Mouse (Mus musculus) testis, postnatal 14 days (tissue): ENCODE data around the gene Slc46a3.
"Not testable (repeated sequence)": the region's sequence is repeated elsewhere in the genome, so short reads cannot be mapped to it uniquely, and the experiment has no call there.

Source experiments
- DNase-seq: peaks from one replicate; pipeline ENCODE4 v3.0.0; 2021; ENCODE audit warnings: low spot score

The Slc46a3 gene

DNA sequence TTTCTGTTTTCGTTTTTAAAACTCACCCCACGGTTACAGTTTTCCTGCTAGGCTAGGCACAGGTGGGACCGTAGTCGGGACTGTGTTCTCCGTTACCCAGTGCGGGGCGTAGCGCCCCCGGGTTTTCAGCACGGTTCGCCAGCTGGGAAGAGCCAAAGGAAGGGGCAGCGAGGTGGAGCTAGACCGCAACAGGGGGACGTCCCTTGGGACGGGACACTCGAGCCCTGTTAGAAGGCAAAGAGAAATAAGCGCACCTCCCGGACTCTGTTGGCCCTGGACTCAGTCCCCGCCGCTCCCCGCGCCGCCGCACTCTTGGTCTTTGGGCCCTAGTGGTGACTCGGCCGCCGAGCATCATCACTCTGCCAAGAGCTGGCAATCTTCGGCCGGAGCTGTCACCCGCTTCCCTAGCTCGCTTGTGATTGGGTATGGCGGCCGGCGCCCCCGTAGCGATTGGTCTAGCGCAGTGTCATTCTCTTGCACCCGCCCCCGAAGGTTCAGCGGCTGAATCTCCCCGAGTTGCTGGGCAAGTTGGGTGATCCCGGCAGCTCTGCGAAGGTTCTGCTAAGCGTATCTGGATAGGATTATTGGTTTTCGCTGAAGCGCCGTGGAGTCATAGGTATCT lies at the start of gene Slc46a3:
Gene Slc46a3, minus strand, starts transcription at position 361 of the 622 bp plus-strand sequence.
- peak; percentile 85 for DNase-seq

DNA sequence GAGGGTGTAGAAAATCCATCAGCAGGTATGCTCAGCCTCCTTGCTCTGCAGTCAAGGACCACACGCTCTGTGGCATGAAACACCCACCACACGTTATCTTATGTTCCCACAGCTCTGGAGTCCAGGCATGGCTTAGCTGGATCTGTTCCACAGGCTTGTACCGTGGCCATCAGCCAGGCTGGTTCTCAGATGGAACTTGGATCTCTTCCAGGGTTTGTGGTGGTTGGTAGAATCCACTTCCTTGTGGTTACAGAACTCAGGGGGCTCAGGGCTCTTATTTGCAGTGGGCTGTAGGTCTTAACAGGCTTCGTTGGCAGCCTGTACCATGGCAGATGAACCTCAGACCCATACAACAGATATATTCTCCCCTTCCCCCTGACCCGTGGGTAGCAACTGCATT lies 44.6 kb upstream of the Slc46a3 start:
- no peak for DNase-seq

DNA sequence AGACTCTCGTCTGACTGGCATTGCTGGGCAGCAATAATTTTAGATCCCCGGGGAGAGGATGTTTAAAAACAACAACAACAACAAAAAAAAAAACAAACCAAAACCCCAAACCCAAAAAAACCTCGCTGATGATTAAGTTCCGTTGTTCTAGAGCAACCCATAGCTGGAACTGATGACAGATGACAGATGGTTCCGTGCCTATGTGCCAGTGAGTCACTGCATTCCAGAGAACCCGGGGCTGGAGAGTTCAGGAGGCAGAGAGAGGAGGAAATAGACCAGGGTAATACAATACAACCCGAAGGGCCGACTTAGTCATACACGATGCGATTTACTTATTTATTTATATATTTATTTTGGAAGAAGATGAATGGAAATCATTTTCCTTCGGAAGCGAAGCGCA lies 40.5 kb upstream of the Slc46a3 start:
- no peak for DNase-seq

DNA sequence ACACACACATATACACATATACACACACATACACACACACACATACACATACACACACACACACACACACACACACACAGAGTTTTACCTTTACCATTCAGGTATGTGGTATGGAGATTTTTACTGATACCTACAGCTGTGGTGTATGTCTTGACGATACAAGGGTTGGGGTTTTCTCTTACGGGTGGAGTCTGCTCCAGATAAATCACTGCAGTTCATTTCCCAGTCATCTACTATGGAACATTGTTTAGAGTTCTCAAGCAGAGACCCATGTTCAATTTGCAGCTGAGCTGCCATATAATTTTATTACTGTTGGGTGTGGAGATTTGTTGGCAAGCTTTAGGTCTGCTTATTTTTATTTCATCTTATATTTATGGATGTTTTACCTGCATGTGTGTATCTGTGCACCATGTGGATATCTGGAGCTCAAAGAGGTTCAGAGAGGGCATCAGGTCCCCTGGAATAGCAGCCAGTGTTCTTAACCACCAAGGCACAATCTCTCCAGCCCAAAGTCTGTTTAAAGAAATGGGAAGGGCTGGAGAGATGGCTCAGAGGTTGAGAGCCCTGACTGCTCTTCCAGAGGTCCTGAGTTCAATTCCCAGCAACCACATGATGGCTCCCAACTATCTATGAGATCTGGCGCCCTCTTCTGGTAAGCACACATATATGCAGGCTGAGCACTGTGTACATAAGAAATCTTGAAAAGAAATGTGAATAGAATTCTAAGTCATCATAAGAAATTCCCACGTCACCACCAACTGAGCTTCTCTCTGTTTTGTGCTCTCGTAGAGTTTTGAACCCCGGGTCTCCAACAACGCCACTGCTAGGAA lies 34.3 kb upstream of the Slc46a3 start:
- DNase-seq = no peak

DNA sequence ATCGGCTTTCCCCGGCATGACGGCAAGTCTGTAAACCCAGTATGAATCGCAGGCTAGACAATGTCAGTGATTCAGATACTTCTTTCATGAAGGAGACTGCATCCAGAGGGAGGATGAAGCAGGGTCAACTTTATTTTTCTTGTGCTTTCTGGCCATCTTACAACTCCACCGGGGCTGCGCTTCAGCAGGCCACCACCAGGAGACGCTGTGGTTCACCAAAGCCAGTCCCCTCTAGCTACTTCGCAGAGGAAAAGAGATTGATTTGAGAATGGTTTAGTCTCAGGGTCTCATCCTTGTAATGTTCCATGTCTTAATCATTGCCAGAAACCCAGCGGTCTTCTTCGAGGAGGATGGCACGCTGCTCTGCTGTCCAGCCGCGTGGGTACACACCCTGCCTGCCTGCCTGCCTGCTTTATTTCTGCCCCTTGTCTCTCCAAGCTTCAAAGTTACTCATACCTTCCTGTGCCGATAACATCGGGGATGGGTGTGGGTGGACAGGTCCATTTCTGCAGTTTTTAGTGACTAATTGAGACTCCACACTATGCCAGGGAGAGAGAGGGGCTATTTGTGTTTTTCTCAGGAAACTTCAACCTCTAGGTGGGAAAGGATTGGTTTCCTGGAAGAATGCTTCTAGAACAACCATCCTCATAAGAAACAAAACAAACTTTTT lies 31.5 kb upstream of the Slc46a3 start:
- DNase-seq = peak; percentile 41

DNA sequence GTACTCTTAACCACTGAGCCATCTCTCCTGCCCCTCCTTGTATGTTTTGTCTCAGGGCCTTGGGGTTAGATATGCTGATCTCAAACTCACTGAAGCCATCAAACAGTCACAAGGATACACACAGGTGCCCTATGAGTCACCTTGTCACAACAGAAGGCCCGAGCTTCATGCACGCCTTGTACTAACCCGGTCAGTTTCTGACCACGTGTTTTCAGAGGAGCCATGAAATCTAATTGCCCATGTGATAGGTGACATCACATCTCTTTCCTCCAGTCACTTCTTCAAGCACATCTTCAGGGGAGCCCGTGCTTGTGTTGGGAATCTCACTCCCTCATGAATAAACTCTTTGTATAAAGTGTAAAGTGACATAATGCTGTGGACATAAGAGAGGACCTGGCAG lies 30.0 kb upstream of the Slc46a3 start:
- no peak for DNase-seq

DNA sequence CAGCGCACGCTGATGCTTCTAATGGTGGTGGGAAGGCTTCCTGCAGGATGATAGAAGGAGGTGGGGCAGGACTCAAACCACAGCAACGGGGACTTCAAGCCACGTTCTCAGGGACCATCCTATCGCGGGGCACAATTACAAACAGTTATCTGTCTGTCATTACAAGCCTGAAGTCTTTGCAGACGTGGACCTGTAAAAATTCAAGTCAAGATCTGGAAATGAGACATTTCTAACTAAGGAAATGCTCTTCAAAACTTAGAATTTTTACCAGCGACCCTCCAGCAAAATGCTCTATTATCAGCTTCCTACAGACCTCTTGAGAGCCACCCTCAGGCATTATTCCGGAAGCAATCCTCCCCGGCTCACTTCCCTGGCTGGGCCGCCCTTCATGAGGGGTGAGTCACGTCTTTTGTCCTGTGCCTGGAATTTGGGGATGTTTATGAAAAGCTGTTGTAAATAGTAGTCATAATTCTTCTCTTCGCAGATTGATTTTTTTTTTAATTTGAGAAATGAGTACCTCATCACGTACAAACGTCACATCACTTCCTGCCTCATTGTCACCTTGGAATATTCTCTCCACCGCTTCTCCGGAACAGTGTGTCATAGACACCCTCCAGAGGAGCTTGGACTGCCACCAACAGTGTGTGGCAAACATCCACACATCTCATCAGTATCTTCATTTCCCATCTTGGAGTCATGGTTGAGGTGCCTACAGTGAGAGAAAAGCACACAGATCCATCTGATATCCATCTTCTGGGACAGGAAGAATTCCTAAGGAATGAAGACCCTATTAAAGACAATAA lies 23.6 kb upstream of the Slc46a3 start:
- DNase-seq = no peak

DNA sequence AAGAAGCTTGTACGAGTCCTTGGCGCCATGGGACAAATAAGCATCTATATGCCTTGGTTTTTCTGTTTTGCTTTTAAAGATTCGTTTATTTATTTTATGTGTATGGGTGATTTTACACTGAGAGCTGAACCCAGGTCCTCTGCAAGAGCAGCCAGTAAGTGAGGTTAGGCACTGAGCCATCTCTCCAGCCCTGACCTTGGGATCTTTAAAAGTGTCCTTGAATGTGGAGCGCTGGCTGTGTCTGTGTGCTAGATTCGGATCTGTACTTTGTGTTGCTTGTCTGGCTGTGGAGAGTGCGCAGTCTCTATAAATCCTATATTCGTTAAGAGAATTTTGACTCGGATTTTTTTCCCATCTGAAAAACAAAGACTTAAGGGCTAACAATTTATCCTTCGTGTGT lies 21.6 kb upstream of the Slc46a3 start:
- DNase-seq = peak; percentile 43

DNA sequence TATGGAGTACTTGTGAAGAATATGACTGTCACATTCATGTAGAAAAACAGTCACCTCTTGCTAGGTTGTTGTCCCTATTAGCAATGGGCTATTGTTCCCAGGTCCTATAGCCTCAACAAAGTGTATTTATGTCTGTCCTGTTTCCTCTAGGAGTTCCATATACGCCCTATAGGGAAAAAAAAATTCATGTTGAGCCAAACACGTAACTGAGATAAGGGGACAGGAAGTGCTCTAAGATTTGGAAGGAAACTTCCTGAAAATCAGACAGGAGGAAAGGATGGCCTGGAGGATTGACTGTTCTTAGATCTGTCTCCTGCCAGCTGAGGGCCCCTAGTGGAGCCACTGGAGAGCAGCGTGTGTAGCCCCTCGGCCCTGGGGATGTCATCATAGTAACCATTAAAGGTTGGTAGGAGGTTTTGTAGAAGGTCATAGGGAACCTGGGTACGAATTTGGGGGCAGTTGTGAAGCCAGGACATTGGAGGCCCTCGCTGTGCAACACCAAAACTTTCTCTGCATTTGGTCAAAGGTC lies 20.5 kb upstream of the Slc46a3 start:
- DNase-seq = no peak

DNA sequence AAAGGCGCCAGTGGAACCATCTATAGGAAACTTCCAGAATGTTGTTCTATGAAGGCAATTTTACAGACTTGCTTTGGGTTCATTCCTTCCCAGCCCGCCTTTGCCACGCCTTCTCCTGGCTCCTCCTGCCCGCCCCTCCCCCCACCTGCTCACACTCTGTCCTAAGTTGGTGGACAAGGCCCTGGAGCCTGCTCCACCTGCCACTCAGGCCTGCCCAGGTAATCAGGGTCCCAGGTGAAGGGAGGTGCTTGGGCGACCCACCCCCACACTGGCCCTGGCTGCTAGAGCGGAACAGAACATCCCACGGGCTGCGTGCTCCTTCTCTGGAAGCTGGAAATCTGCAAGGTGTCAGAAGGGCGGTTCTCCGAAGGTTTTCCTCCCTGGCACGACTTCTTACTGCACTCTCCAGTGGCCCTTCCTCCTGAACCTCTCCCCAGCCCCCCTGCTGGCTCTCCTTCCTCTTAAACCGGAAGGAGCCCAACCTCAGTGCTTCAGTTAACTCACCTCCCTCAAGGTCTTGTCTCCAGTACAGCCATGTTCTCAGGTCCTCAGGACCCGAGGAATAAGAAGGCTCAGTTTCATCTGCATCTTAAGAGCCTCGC lies 18.7 kb upstream of the Slc46a3 start:
- DNase-seq = no peak

DNA sequence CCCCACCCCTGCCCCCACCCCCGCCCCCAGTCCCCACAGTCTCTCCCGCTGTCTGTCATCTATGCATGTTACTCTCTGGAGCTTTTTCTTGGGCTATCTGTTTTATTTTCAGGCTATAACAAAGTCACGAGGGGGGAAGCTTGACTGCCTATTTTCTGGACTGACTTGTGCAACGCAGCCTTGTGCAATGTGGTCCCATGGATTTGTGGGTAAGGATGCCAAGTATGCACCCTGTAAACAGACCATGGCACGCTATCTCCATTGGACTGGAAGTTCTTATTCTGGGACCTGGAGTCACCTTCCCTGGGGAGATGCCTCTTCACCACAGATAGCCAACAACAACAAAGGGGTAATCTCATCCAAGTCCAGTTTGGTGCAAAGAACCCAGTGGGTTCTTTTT lies 17.1 kb upstream of the Slc46a3 start:
- no peak for DNase-seq

DNA sequence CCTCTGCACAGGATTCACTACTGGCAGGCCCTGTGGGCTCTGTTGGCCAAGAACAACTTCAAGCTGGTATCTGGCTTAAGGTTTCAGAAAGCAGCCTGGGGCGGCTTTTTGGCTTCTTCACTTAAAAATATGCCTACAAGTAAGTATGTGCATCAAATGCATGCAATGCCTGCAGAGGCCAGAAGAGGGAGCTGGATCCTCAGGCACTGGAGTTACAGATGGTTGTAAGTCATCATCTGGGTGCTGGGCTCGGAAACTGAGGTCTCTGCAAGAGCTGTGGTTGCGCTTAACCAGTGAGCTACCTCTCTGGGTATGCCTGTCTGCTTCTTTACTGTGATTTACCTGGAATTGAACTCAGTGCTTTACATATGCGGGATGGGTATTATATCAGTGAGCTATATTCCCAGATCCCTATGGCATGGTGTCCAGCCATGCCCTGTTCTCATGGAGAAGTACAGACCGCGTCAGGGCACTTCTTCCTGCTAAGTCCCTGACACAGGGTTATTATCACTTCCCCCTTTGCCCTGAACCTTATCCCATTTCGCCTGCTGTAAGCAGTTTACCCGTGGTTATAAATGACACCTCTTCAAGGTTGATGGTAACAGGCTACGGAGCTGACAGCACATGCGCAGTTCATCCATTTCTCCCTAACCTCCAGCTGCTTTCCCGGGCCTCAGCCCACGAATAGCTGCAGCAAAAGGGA lies 16.3 kb upstream of the Slc46a3 start:
- DNase-seq = peak; percentile 49

DNA sequence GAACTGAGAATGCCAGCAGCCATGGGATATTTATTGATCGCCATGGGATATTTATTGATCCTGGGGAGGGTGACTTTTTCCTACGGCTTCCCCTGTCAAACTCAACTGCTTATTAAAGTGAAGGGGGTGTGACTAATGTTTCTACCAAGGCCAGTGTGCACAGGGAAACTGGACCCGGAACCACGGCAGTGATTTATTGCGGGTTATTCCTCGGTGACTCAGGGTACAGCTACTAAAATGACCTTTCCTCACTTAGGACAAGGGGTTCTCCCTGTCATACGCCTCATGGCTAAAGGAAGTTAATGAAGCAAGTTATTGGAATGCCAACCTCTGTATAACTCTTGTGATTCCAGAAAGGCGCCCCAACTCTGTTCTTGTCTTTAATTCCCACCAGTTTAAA lies 13.2 kb upstream of the Slc46a3 start:
- no peak for DNase-seq

DNA sequence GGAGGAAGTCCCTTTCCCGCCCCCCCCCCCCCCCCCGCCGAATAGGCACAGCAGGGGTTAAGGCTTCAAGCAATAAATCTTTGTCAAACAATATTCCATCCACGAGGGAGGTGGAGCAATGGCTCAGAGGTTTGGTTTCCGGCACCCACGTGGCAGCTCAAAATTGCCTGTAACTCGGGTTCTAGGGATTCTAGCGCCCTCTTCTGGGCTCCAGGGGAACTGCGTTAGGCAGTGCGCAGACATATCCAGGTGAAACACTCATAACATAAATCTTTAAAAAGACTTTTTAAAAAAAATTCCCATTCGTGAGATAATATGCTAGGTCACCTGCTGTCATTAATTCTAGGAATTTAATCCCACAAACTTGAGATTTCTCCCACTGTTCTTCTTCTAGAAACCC lies 12.5 kb upstream of the Slc46a3 start:
- peak; percentile 53 for DNase-seq

DNA sequence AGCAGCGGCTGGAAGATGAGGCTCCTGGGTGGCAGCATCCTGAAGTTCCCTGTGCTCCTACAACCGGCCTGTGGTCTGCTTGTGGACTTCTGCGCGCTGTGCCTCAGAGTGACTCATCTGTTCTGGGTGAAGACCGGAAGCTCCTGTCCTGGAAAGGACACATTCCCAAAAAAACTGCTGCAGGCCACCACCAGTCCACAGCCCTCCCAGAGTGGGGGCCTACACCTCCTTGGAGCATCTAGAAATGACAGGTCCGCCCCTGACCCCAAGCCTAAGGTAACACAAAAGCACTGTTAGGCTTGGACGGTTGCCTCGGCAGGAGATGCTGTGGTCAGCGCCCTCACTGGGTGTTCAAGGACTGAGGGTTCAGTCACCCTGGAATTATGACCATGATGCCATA lies 8.6 kb upstream of the Slc46a3 start:
- DNase-seq = no peak

DNA sequence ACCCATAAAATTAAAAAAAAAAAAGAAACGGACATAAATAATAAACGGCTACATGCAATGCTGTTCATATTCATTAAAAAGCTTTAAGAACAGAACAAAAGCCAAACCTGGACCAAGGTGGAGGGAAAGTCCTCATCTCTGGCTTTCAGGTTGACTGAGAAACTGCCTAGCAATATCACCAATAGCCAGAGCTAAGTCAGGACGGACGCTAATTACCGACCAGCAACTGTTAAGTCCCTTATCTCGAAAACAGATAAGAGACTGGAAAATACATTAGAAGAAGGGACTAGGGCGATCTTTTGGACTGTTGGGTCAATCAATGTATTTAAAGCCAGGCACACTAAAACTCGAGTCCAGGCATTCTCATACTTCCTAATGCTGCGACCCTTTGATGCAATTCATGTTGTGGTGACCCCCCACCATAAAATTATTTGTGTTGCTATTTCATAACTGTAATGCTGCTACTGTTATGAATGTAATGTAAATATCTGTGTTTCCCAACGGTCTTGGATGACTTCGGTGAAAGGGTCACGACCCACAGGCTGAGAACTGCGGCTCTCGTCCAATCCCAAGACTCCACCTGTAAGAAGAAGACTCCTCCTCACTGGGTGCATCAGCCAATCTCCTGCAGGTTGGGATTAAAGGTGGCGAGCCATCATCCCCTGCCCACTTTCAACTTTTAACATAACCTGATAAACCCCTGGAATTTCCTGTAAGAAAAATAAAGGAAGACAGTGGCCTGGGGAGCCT lies 7.6 kb upstream of the Slc46a3 start:
- DNase-seq = no peak

DNA sequence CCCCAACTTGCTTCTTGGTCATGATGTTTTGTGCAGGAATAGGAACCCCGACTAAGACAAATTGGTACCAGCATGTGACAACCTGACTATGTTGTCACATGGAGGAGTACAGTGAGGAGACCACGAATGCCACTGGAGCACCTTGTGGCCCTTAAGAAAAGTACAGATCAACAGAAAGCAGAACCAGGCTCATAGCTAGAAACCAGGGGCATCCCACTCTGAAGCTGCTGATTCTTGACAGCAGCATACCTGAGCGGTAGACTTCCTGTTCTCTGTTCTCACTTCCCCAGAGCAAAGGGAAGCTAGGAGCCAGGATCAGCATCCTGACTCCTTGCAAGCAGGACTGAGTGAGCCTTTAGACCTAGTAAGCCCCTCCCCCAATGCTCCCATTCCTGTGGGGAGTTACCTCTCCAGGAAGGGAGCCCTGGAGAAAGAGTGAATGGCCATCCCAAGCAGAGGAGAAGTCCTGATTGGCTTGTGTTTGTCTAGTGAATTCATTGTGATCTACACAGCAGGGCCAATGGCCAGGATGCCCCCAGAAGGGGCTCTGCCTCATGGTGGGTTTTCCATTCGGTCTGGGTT lies 4.4 kb upstream of the Slc46a3 start:
- no peak for DNase-seq

DNA sequence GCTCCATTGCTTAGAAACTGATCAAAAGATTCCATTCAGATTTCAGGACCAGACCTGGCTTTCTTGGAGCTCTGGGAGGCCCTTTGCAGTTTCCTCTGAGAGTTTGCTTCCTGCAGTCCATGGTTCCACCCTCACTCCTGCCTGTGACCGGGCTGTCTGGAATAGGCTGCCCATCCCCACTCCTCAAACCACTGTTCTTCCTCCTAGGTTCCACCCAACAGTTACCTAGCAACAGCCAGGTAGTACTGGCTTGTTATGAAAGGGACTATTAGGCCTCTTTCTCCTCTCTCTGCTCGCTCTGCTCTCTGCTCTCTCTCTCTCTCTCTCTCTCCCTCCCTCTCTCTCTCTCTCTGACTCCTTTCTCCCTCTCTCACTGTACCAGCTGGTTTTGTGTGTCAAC lies 3.6 kb upstream of the Slc46a3 start:
- DNase-seq = no peak

DNA sequence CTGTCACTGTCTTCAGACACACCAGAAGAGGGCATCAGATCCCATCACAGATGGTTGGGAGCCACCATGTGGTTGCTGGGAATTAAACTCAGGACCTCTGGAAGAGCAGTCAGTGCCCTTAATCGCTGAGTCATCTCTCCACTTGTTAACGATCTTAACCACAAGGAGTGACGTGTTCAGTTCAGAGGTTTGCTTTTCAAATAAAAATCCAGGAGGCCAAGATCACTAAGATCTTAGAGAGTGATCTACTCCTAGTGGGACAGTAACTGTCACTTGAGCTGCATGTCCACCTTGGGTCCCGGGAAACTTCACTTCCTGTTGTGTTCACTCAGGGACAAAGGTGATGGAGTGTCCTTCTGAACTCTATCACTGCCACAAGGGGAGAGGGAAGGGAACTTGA lies 1.9 kb upstream of the Slc46a3 start:
- not testable (repeated sequence) for DNase-seq
